Mouse (Mus musculus) adrenal gland, postnatal 4 days (tissue): ENCODE results near the gene Sik1. TPM values are rescaled to one million over a fixed set of nuclear protein-coding genes. Genes with fewer than 3 reads are reported as not detected.

ENCODE experiments used
- DNase-seq, 2 experiments: peaks; one replicate each; pipeline ENCODE4 v3.0.0; 2021 to 2022; ENCODE audit warnings: low spot score in 2 of 2, mixed read lengths in 2 of 2
- total RNA-seq, 2 experiments: library from RNA; stranded (reverse); gene quantifications; 2 replicates each; pipeline ENCODE4 v1.2.3; 2021

Sik1 gene
- total RNA-seq, 2 experiments from 2014 or later: 27.1 to 28.0 TPM

- no peak for DNase-seq
Observed at GRCm38 (mm10) chr17:31877181-31877581, 21.6 kb upstream of the Sik1 start.

- DNase-seq: no peak
Observed at GRCm38 (mm10) chr17:31876775-31877174, 21.2 kb upstream of the Sik1 start.

- no peak for DNase-seq
Observed at GRCm38 (mm10) chr17:31875326-31875930, 19.8 kb upstream of the Sik1 start.

GRCm38 (mm10) chr17:31874691-31875090, 19.1 kb upstream of the Sik1 start:
- no peak for DNase-seq

GRCm38 (mm10) chr17:31873973-31874372, 18.4 kb upstream of the Sik1 start:
- DNase-seq: no peak

GRCm38 (mm10) chr17:31873185-31873870, 17.7 kb upstream of the Sik1 start:
- DNase-seq: no peak

GRCm38 (mm10) chr17:31872826-31873165, 17.2 kb upstream of the Sik1 start:
- DNase-seq: no peak

GRCm38 (mm10) chr17:31871968-31872825, 16.6 kb upstream of the Sik1 start:
- DNase-seq: no peak

- DNase-seq: no peak
Observed at GRCm38 (mm10) chr17:31870931-31871421, 15.4 kb upstream of the Sik1 start.

GRCm38 (mm10) chr17:31870446-31870845, 14.8 kb upstream of the Sik1 start:
- DNase-seq: no peak

GRCm38 (mm10) chr17:31868076-31868475, 12.5 kb upstream of the Sik1 start:
- no peak for DNase-seq

GRCm38 (mm10) chr17:31867061-31867460, 11.5 kb upstream of the Sik1 start:
- DNase-seq: no peak

- no peak for DNase-seq
Observed at GRCm38 (mm10) chr17:31865636-31866035, 10.0 kb upstream of the Sik1 start.

- no peak for DNase-seq
Observed at GRCm38 (mm10) chr17:31864666-31865450, 9.3 kb upstream of the Sik1 start.

- DNase-seq: peak in 1 of 2 experiments; percentile 1
Observed at GRCm38 (mm10) chr17:31863151-31863815, 7.7 kb upstream of the Sik1 start.

GRCm38 (mm10) chr17:31862136-31862535, 6.5 kb upstream of the Sik1 start:
- no peak for DNase-seq

- DNase-seq: no peak
Observed at GRCm38 (mm10) chr17:31861661-31862060, 6.1 kb upstream of the Sik1 start.

- no peak for DNase-seq
Observed at GRCm38 (mm10) chr17:31860856-31861255, 5.3 kb upstream of the Sik1 start.

GRCm38 (mm10) chr17:31859367-31859766, 3.8 kb upstream of the Sik1 start:
- no peak for DNase-seq

- DNase-seq: no peak
Observed at GRCm38 (mm10) chr17:31858786-31859185, 3.2 kb upstream of the Sik1 start.
